Mouse (Mus musculus): ENCODE data around the gene Sec1.

Gene Sec1

DNA sequence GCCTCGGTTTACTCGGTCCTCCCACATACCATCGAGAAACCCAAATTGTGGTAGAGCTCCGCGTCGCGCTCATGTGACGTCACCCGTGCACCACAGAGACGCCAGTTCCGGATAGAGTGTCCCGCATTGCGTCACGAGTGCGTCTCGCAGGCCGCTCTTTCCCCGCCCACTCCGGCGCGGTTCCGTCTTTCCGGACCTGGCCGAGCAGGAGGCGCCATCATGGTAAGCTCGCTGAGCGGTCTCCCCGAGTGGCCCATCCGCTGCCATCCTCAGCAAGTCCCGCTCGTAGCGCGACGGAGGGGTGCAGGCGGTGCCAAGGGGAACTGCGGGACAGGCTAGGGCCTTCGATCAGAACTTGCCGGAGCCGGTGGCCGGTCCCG is 23.7 kb upstream of the Sec1 start, which contains the start of gene Sphk2:
Gene Sphk2 (minus strand): TSS at position 85 of the 380 bp plus-strand sequence.
- DNase-seq (ENCODE audit: low spot score) = peak; percentile 100

DNA sequence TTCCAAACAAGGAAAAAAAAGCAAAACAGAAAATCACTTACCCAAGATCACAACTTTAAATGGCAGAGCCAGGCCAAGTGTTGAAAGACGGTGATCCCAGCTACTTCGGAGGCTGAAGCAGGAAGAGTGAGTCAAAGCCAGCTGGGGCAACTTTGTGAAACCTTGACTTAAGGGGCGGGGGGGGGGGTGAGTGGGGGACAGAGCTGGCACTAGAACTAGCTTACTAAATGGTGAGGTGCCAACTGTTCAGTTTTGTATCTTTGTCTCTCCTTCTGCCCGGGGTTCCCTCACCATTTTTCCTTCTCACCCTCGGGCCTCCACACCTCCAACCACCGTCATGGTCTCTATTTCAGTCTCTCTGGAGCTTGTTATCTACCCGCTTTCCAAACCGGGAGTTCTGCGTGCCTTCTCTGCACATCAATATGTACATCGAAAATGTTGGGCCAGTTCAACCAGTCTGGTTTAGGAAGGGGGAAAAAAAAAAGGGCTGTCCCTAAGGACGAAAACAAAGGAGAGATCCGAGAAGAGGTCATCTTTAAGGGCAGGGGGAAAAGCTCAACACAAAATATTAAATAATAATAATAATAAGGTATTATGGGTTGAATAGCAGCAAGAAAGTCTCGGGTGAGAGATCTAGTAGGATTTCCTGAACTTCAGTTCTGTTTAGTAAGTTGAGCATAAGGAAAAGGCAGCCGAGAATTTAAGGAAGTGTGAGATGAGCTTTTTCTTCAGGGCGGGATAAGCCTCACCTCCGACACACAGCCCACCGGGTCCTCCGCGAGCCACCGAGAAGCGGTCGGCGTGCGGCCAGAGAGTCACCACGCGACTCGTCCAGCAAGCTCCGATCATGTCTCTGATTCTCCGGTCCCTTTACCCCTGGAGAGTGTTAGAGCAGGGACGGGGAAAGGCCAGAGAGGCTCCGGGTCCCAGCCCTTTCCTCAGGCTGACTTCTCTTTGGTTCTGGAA is 23.0 kb upstream of the Sec1 start:
- DNase-seq (ENCODE audit: low spot score) = no peak

DNA sequence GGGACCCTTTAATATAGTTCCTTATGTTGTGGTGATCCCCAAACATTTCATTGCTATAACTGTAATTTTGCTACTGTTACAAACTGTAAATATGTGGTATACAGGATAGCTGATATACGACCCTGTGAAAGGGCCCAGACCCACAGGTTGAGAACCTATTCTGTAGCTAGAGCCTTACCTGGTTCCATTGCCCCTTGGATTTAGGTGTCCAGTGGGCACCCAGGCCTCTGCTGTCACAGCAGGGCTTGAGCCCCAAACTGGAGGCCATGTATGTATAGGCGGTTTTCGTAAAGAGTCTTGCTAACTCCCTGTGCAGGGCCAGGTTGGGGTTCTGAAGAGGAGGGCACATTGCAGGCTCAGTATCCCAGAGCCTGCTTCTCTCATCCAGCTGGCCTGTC is 22.3 kb upstream of the Sec1 start:
- no peak for DNase-seq (ENCODE audit: low spot score)

DNA sequence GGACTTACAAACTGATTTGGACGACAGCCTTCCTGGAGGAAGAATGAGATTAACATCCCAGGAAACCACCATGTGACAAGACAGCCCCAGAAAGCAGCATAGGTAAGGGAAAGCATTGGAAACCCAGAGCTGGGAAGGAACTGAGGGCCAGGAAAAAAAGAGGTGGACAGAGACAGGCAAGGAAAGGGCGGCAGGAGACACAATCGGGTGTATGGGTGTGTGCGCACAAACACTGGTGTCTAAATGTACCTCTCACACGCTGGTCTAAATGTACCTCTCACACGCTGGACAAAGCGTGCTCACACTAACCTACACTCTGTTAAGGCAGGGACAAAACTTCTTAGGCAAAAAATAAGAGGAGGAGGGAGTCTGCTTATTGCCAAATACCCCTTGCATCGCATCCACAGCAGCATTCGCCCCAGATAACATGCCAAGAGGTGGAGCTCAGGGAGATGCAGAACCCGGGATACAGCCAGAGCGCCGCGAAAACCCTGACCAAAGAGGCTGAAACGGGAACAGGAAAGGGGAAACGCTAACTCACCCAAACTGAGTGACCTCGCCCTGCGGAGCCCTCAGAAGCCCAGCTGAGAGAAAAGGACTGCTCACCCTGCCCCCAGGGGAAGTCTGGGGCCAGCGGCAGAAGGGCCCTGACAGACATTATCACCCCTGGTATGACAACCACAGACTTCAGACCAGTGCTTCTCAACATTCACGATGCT is 21.7 kb upstream of the Sec1 start:
- no peak for DNase-seq (ENCODE audit: low spot score)

DNA sequence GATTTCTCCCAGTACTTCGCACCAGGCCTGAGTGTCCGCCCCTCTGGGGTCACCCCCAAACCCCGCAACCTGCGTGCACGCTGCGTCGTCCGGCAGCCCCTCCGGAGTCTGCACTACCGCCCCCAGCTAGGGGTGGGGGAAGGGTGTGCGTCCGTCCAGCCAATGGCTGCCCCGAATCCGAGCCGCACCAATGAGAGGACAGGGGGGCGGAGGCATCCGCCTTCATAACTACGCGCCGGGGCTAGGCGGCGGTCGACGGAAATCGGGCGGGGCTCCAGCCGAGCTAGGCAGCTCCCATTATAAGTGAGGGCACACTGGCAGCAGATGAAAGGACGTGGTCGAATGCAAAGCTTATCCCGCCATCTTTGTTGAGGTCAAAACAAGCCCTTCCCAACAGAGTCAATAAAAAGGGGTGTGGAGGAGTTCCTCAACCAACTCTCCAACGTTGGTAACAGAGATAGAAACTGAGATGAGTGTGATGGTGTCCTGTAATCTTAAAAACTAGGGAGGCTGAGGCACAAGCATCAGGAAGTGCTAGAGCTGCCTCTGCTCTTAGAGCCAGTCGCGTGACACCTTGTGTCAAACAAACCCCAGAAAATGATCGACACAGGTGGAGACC is 21.0 kb upstream of the Sec1 start, which contains the start of gene Rpl18:
Gene Rpl18 (plus strand): TSS at position 368 of the 619 bp plus-strand sequence.
- peak; percentile 97 for DNase-seq (ENCODE audit: low spot score)

DNA sequence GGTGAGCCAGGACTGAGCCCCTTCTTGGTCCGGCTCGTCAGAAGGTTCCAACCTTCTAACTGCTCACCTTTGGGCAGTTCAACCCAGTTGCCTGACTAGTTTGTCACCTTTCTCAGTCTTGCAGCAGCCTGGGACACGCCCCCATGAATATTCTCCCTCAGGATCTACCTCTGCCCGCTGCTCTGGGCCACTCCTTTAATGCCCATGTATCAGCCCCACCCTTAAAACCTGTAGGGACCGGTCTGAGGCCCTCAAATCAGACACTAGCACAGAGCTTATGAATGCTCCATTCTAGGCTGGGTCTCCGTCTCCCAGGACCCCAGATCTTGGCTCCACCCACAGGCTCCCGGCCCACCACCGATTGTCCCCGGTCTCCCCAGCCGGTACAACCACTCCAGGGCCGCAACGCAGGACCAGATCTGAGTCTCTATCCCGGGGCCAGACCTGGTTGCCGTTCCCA is 20.5 kb upstream of the Sec1 start:
- DNase-seq (ENCODE audit: low spot score) = no peak

DNA sequence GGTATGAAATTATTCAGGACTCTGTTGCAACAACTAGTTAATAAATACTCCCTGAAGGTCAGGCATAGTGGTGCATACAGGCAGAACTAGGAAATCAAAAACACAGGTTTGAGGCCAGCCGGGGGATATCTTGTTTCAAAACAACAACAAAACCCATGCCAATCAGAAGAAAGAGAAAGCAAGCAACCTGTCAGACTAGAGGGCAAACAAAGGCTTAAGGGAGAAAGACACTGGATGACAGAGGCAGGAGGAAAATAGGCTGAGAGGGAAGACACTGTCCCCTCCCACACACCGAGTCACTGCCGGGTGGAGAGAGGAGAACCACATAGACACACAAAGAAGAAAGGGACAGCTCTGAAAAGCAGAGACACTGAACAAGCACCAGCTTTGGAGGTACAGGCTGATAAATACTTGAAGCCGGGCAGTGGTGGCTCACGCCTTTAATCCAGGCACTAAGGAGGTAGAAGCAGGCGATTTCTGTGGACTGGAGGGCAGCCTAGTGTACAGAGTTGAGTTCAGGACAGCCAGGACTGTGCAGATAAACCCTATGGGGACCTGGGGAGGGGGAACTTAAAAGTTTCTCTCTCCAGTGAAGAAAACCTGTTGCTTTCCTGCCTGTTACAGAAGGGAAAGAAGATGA is 19.8 kb upstream of the Sec1 start:
- no peak for DNase-seq (ENCODE audit: low spot score)

DNA sequence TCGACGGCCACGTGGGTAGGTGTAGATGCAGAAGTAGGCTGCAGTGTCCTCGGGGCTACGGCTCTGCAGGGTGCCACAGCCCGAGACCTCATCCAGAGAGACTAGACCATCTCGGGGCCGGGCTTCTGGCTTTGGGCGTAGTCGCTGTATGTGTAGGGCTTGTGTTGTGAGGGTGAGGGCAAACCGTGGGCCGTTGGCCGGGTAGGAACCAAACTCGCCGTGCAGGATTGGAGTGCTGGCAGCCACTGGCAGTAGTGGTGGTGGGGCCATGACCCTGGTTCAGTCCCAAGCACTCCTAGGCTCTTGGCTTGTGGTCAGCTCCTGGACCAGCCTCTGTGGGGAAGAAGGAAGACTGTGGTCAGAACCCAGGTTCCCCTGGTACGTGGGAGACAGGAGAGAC is 19.2 kb upstream of the Sec1 start:
- no peak for DNase-seq (ENCODE audit: low spot score)

DNA sequence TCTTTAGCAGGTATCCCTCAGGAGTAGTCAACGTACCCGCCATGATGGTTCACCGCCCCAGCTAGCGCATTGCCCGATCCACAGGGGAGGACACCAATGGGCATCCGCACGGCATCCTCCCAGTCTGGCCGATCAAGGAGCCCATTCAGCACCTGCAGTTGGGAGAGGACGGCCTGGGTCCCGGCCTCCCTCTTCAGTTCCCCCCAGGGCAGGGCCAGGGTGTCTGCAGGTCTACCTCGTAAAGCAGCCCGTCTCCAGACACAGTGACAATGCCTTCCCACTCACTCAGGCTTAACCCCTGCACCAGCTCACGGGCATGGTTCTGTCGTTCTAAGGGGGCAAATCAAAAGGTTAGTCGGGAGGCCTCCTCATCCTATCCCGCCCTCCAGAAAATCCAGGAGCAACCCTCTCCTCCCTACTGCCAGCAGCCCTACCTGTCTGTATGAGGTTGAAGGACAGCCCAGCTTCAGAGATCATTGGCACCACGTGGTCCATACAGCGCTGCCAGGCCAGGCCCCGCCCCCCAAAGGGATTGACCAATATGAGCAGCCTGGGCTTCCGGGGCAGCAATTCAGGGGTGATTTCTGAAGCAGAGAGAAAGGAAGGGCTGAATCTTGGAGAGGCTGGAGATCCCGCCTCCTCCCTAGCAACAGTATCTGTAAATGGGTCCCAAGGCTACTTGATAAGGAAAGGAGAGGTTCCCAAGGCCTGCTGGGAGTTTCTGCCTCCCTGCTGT is 18.0 kb upstream of the Sec1 start:
- DNase-seq (ENCODE audit: low spot score) = no peak

DNA sequence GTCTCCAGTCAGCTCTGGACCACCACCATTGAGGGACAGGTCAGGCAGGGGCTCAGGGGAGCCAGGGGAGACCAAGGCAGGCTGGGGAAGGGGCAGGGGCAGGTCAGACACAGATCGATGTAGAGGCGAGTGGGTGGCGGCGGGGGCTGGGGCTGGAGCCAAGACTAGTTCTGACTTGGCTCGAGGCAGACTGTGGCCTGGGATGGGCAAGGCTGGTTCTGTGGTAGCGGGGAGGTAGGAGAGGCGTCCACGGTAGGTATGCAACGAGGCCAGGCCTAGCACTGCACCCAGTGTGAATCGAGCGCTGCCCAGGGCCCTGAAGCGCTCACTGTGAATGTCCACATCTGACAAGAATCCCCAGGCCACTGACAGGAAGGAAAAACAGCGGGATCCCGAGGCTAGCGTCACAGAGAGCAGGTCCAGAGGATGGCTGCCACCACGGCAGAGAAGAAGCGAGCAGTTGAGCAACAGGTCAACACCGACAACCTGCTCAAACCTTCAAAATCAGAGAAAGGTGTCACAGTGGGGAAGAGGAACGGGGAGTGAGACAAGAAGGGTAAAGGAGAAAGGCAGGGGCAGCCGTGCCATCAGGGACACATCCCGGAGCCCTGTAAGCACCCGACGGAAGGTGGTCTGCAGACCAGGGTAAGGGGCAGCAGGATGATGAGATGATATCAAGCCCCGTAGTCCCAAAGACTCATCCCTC is 17.3 kb upstream of the Sec1 start:
- DNase-seq (ENCODE audit: low spot score) = no peak

DNA sequence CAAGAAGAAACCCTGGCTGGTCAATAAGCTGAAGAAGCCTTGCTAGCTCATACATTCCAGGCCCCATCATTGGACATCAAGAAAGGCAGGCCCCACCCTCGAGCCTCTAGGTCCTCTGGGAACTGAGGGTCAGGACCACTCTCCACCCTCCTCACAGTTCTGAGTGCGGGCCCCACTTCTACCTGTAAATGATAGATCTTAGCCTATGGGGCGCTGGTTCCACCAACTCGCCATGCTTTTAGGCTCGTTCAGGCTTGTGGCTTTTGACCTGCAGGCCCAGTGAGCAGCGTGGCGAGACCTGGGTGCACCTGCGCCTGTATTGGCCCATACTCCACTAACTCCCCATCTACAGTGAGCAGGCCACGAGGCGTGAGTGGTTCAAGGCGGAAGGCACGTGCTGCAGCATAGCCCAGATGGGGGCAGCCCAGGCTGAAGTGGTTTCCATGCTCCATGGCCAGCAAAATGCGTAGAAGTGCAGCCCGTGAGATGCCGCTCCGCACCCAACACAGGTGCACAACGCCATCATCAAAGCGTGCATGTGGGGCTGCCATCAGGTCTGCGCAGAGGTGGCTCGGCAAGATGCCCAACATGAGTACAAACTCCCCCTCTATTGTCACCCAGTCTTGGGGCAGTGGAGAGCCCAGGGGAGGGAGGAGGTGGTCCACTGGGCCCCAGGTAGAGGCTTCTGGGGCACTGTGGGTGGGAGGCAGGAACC is 16.4 kb upstream of the Sec1 start:
- no peak for DNase-seq (ENCODE audit: low spot score)

DNA sequence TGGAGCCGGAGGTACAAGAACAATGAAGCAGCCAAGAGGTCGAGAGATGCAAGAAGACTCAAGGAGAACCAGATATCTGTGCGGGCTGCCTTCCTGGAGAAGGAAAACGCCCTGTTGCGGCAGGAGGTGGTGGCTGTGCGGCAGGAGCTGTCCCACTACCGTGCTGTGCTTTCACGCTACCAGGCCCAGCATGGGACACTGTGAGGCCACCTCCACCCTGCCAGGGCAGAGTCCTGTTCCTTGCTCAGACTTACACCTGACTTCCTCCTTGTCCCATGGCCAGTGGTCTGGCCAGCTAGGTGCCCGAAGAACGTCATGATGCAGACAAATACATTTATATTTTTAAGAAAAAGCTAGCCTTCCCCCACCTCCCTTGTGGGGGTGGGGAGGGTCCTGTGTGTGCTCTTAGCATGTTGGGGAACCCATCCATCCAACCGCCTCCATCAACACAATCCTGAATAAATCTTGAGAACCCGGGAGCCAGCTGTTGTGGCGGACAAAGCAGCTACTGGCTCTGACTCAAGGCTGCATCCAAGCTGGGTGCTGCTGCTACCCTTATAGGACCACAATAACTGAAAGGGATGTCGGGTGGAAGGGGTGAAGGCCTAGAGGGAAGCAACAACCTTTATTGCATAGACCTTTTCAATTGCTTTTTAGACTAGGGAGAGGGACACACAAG is 15.6 kb upstream of the Sec1 start:
- DNase-seq (ENCODE audit: low spot score) = no peak

DNA sequence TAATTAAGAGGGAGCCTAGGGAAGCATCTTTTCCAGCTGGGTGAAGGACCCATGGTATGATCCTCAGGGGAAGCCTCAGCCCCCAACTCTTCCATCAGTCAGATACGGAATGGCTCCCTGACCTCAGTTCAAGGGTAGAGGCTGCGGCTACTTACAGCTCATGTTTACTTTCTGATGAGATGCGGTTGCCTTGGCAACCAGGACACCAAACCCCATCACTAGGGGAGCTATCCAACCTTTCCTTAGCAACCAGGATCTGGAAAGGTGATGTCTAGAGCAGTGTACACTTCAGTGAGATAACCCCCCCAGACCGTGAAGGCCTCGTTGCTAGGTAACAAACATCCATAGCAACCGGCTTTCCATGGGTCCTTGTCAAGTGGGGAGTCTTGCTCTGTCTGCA is 14.8 kb upstream of the Sec1 start:
- peak; percentile 71 for DNase-seq (ENCODE audit: low spot score)

DNA sequence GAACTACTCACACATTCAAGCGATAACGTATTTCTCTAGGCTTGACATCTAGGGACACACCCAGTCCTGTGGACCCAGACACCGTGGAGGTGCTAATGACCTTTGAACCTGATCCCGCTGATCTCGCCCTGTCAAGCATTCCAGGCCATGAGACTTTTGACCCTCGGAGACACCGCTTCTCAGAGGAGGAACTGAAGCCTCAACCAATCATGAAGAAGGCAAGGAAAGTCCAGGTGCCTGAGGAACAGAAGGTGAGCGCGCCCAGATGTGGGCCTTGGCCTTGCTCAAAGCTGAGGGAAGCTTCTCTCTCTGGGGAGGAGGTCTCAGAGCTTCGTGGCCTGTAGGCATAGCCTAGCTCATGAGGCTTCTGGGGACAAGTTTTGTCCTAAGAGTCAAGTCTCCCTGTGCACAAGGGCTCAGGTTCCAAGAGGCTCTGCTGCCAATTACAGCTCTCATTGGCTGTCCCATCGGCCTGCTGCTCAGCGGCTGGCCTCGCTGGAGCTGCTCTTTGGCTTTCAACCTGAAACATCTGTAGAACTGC is 14.1 kb upstream of the Sec1 start:
- DNase-seq (ENCODE audit: low spot score) = peak; percentile 49

DNA sequence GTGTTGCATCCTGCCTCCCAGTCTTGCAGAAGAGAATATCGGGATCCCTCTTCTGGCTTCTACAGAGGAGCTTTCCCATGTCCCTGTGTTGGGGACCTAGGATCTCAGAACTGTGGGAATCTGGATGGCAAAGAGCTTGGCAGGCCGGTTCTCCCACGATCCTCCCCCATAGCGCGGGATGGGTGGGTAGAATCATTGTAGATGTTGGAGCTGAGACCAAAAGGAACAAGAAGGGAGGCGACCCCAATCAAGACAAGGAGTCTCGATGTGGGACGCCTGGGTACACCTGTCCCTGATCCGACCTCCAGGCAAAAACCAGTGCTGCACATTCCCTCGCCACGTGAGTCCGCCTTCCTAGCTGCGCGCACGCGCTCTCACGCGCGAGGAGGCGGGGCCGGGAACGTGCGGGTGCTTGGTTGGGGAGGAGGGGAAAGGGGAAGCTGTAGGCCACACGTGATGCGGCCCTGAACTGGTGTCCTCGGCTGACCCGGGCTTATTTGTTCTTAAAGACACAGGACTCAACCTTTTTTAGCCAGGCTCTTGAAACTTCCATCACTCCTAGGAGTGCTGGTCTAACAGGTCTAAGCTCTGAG is 13.3 kb upstream of the Sec1 start:
- DNase-seq (ENCODE audit: low spot score) = peak; percentile 94

DNA sequence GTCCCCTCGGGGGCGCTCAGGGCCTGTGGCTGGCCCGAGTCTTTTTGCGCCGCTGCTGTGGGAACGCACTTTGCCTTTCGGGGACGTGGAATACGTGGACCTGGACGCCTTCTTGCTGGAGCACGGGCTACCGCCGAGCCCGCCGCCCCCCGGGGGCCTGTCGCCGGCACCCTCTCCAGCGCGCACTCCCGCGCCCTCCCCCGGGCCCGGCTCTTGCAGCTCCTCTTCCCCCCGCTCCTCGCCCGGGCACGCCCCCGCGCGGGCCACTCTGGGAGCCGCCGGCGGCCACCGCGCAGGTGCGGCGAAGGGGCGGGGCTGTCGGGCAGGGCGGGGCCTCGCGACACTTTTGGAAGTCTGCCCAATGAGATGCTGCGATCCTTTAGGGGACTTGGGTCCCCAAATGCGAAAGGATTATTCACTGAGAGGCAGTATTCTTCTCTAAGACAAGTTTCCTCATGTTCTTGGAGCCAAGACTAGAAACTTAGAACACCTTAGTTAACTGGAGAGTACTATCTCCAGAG is 12.6 kb upstream of the Sec1 start:
- peak; percentile 82 for DNase-seq (ENCODE audit: low spot score)

DNA sequence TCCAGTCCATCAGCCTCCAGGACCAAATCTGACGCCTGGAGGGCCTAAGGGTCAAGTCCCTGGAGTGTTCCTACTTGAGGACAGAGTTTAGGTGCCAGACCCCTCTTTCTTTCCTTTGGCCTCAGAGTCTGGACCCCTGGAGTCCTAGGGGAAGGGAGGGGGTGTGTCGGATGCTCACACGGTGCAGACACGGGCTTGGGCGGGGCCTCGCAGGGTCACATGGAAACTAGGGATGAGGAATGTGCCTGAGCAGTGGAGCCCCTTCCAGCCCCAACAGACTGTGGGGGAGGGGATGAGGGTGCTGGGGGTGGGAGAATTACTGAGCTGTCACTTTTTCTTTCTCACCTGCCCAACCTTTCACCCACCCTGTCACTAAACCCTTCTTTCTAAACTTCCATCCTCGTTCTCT is 11.7 kb upstream of the Sec1 start:
- peak; percentile 79 for DNase-seq (ENCODE audit: low spot score)

DNA sequence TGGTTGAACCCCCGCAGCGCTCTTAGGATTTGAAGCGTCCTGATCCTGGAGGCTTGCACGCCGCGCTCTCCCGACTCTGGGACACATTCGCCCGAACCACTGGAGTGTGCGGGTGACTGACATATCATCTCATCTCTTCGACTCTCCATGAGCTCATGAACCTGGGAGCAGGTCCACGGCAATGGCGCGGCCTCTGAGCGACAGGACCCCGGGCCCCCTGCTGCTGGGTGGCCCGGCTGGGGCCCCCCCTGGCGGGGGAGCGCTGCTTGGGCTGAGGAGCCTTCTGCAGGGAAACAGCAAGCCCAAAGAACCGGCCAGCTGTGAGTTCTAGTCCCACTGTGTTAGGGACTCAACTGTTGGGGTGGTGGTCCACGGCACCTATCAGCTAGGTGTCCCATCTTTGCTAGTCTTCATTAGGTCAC is 11.3 kb upstream of the Sec1 start:
- no peak for DNase-seq (ENCODE audit: low spot score)

Measured in embryo, embryonic 10 days (tissue).